ENCODE assay signal across 20 mouse cellular contexts in genomic region chr12:17552949-17553348, GRCm38 (mm10). TPM values are rescaled to one million over a fixed set of nuclear protein-coding genes. Genes with fewer than 3 reads are reported as not detected.
DNase-seq lines count a peak whose midpoint lies in the region; ATAC-seq and TF ChIP-seq lines count a peak whose summit lies in the region.
"Had no signal": no experiment of that assay in that cellular context is flagged by ENCODE, and none has a peak within 500 bp of the region (broad histone marks: within the 10 kb centered on the region; RNA-seq: fewer than 3 reads in every experiment).

No protein-coding gene starts in this region.

- no peaks in the 10 kb centered on the region for H3K27me3 ChIP-seq in hindbrain, embryonic 12.5 days
- H3K27me3 ChIP-seq in hindbrain, embryonic 16.5 days (replicated peaks; ENCODE audit: control insufficient read depth, insufficient read depth, low read length) = no peaks in the 10 kb centered on the region
- peaks cover 7% of the 10 kb centered on the region; the same call in 1 of the 2 replicates for H3K27me3 ChIP-seq in liver, embryonic 13.5 days
- no peaks in the 10 kb centered on the region for H3K27me3 ChIP-seq in hindbrain, postnatal 0 days (ENCODE audit: insufficient read depth, low read length)
- H3K27me3 ChIP-seq: embryonic facial prominence, embryonic 13.5 days; forebrain, embryonic 12.5 days; heart, embryonic 15.5 days; hindbrain, embryonic 15.5 days; limb, embryonic 12.5 days; neural tube, embryonic 15.5 days had no signal

- intact Hi-C loops in left cerebral cortex, adult 2 months (cut with DNase I) = no loop called here

- peaks cover 38% of the 10 kb centered on the region for H3K36me3 ChIP-seq in hindbrain, embryonic 12.5 days
- H3K36me3 ChIP-seq in hindbrain, embryonic 16.5 days (ENCODE audit: control insufficient read depth, insufficient read depth, low read length) = peaks cover 15% of the 10 kb centered on the region
- peaks cover 27% of the 10 kb centered on the region for H3K36me3 ChIP-seq in ES-E14 (ENCODE audit: control insufficient read depth, insufficient read depth, low read length, poor library complexity, severe bottlenecking)
- H3K36me3 ChIP-seq in liver, embryonic 13.5 days = peaks cover 42% of the 10 kb centered on the region
- H3K36me3 ChIP-seq in hindbrain, postnatal 0 days (ENCODE audit: insufficient read depth, low read length) = peaks cover 22% of the 10 kb centered on the region; the same call in 1 of the 2 replicates

- no peak overlapping the region for H3K4me2 ChIP-seq in hindbrain, embryonic 12.5 days (replicated peaks)
- no peak overlapping the region for H3K4me2 ChIP-seq in hindbrain, embryonic 16.5 days (ENCODE audit: low read length)
- H3K4me2 ChIP-seq in liver, embryonic 13.5 days = no peak overlapping the region
- no peak overlapping the region for H3K4me2 ChIP-seq in hindbrain, postnatal 0 days (ENCODE audit: low read depth, low read length)
- H3K4me2 ChIP-seq: embryonic facial prominence, embryonic 13.5 days; forebrain, embryonic 12.5 days; heart, embryonic 15.5 days; hindbrain, embryonic 15.5 days; limb, embryonic 12.5 days; neural tube, embryonic 15.5 days had no signal

- peak; percentile 28 for DNase-seq in A20 (ENCODE audit: low read depth, low spot score)
- DNase-seq in ES-E14 (ENCODE audit: low read depth, low spot score) = no peak
- DNase-seq in liver, embryonic 13.5 days = no peak
- DNase-seq in testis, postnatal 14 days (ENCODE audit: low spot score) = no peak
- no peak for DNase-seq in hindbrain, postnatal 0 days (ENCODE audit: low spot score)
- DNase-seq in left cerebral cortex, adult 2 months (ENCODE audit: extremely low spot score in 1 of 2, low spot score in 2 of 2) = no peak
- DNase-seq: cerebellum, adult 11-12 months; retina, postnatal 1 day; thymus, postnatal 25 days had no signal

- in situ Hi-C loops in ES-E14 (cut with MboI; ENCODE audit: low sequenced_read_pairs in 2 of 2, unreplicated experiment in 2 of 2) = loop anchor here in 1 of 2 experiments (5.0 kb wide), 1 partner anchor 254 kb away; no protein-coding TSS in a partner anchor

- H3K9ac ChIP-seq in hindbrain, embryonic 12.5 days = no peak overlapping the region
- no peak overlapping the region for H3K9ac ChIP-seq in hindbrain, embryonic 16.5 days (ENCODE audit: low read depth, low read length)
- H3K9ac ChIP-seq in ES-E14 (ENCODE audit: insufficient read depth, low read depth, low read length, poor library complexity, severe bottlenecking) = no peak overlapping the region
- peak overlapping the region; percentile 2; the same call in 1 of the 2 replicates for H3K9ac ChIP-seq in liver, embryonic 13.5 days
- H3K9ac ChIP-seq in hindbrain, postnatal 0 days (replicated peaks; ENCODE audit: low read length) = no peak overlapping the region
- H3K9ac ChIP-seq: embryonic facial prominence, embryonic 13.5 days; forebrain, embryonic 12.5 days; heart, embryonic 15.5 days; hindbrain, embryonic 15.5 days; limb, embryonic 12.5 days; neural tube, embryonic 15.5 days had no signal

- 0 out of 2 replicates have a peak overlapping the region, but pooled peaks have one; percentile 1 for H3K27ac ChIP-seq in hindbrain, embryonic 12.5 days
- H3K27ac ChIP-seq in hindbrain, embryonic 16.5 days (ENCODE audit: low read depth, low read length) = no peak overlapping the region
- H3K27ac ChIP-seq in ES-E14 (ENCODE audit: insufficient read depth, low read depth, low read length, poor library complexity, severe bottlenecking) = peak overlapping the region; percentile 2; the same call in 1 of the 2 replicates
- peak overlapping the region; percentile 78 for H3K27ac ChIP-seq in liver, embryonic 13.5 days
- no peak overlapping the region for H3K27ac ChIP-seq in hindbrain, postnatal 0 days
- no peak overlapping the region for H3K27ac ChIP-seq in left cerebral cortex, adult 2 months
- H3K27ac ChIP-seq: embryonic facial prominence, embryonic 13.5 days; forebrain, embryonic 12.5 days; heart, embryonic 15.5 days; hindbrain, embryonic 15.5 days; layer of hippocampus, adult 2 months; limb, embryonic 12.5 days; midbrain, embryonic 10.5 days; neural tube, embryonic 15.5 days had no signal

- WGBS in hindbrain, embryonic 12.5 days = 80% methylated on average over 2 of the region's 2 CpGs
- 85% methylated on average over 2 of the region's 2 CpGs for WGBS in hindbrain, embryonic 16.5 days
- 45% methylated on average over 2 of the region's 2 CpGs for WGBS in liver, embryonic 13.5 days (ENCODE audit: insufficient replicate concordance)
- 82% methylated on average over 2 of the region's 2 CpGs for WGBS in hindbrain, postnatal 0 days

- ATAC-seq in hindbrain, embryonic 12.5 days (ENCODE audit: low FRiP score) = no peak
- no peak for ATAC-seq in hindbrain, embryonic 16.5 days
- peak; percentile 41 for ATAC-seq in liver, embryonic 13.5 days (ENCODE audit: low read depth)
- no peak for ATAC-seq in hindbrain, postnatal 0 days

- no peaks in the 10 kb centered on the region for H3K9me3 ChIP-seq in hindbrain, embryonic 12.5 days (replicated peaks)
- H3K9me3 ChIP-seq in hindbrain, embryonic 16.5 days (ENCODE audit: control insufficient read depth, low read length) = no peaks in the 10 kb centered on the region
- no peaks in the 10 kb centered on the region for H3K9me3 ChIP-seq in ES-E14 (ENCODE audit: control insufficient read depth, insufficient read depth, low read depth, low read length)
- no peaks in the 10 kb centered on the region for H3K9me3 ChIP-seq in liver, embryonic 13.5 days (replicated peaks)
- H3K9me3 ChIP-seq in hindbrain, postnatal 0 days (ENCODE audit: low read length) = no peaks in the 10 kb centered on the region
- H3K9me3 ChIP-seq: embryonic facial prominence, embryonic 13.5 days; forebrain, embryonic 12.5 days; G1E; heart, embryonic 15.5 days; hindbrain, embryonic 15.5 days; limb, embryonic 12.5 days; midbrain, embryonic 10.5 days; neural tube, embryonic 15.5 days had no signal

- TF ChIP-seq CTCF in hindbrain, postnatal 0 days (IDR thresholded peaks at IDR 0.05; ENCODE audit: low read depth) = no peak
- no peak for TF ChIP-seq CTCF in left cerebral cortex, adult 2 months (IDR thresholded peaks at IDR 0.05)

- peaks cover 11% of the 10 kb centered on the region for H3K4me1 ChIP-seq in hindbrain, embryonic 12.5 days
- peaks cover 16% of the 10 kb centered on the region for H3K4me1 ChIP-seq in hindbrain, embryonic 16.5 days (ENCODE audit: control insufficient read depth, insufficient read depth, low read depth, low read length)
- peaks cover 0 to 20% of the 10 kb centered on the region in 2 experiments; a peak in 3 of 4 replicates for H3K4me1 ChIP-seq in ES-E14 (ENCODE audit: control insufficient read depth in 2 of 2, insufficient read depth in 2 of 2, low read length in 2 of 2, poor library complexity in 1 of 2)
- H3K4me1 ChIP-seq in liver, embryonic 13.5 days (replicated peaks) = peaks cover 61% of the 10 kb centered on the region
- peaks cover 10% of the 10 kb centered on the region for H3K4me1 ChIP-seq in hindbrain, postnatal 0 days (ENCODE audit: insufficient read depth, low read length)

- no peak overlapping the region for H3K4me3 ChIP-seq in hindbrain, embryonic 12.5 days
- no peak overlapping the region for H3K4me3 ChIP-seq in hindbrain, embryonic 16.5 days (ENCODE audit: low read length)
- no peak overlapping the region for H3K4me3 ChIP-seq in ES-E14 (ENCODE audit: insufficient read depth in 1 of 2, low read depth in 1 of 2, low read length in 2 of 2, poor library complexity in 1 of 2, severe bottlenecking in 1 of 2)
- no peak overlapping the region for H3K4me3 ChIP-seq in liver, embryonic 13.5 days (replicated peaks)
- no peak overlapping the region for H3K4me3 ChIP-seq in hindbrain, postnatal 0 days (ENCODE audit: low read length)
- no peak overlapping the region for H3K4me3 ChIP-seq in left cerebral cortex, adult 2 months
- H3K4me3 ChIP-seq: embryonic facial prominence, embryonic 13.5 days; forebrain, embryonic 12.5 days; heart, embryonic 15.5 days; hindbrain, embryonic 15.5 days; layer of hippocampus, adult 2 months; limb, embryonic 12.5 days; midbrain, embryonic 10.5 days; neural tube, embryonic 15.5 days had no signal

TF ChIP-seq in ES-E14, 5 proteins besides CTCF, POLR2A, EP300 and RAD21:
- no peak for TF ChIP-seq ZC3H11A (IDR thresholded peaks at IDR 0.05; ENCODE audit: borderline replicate concordance, low read depth, low read length)
- TF ChIP-seq ZNF384 (IDR thresholded peaks at IDR 0.05; ENCODE audit: low read depth, low read length) = no peak
- TF ChIP-seq HCFC1 (IDR thresholded peaks at IDR 0.05; ENCODE audit: borderline replicate concordance, insufficient read depth, low read length) = no peak
- TF ChIP-seq CHD2 (IDR thresholded peaks at IDR 0.05; ENCODE audit: low read depth, low read length) = no peak
- TF ChIP-seq MAFK (IDR thresholded peaks at IDR 0.05; ENCODE audit: insufficient read depth, low read depth, low read length) = no peak

RNA-seq across cellular contexts. Expression of gene Odc1, which starts 8.4 kb away (rescaled TPM):
- 237 and 240 TPM in 2 replicates for polyA plus RNA-seq in hindbrain, embryonic 12.5 days (2016; fragmentation: Nextera tagmentation; extraction: Ambion mirVana)
- 116 and 124 TPM in 2 replicates for polyA plus RNA-seq in hindbrain, embryonic 16.5 days (2015; fragmentation: Nextera tagmentation; extraction: Ambion mirVana)
- total RNA-seq in ES-E14 (2012; rRNA removed) = 822 and 869 TPM in 2 replicates
- 465 and 535 TPM in 2 replicates for polyA plus RNA-seq in liver, embryonic 13.5 days (2015; fragmentation: Nextera tagmentation; extraction: Ambion mirVana)
- total RNA-seq in hindbrain, postnatal 0 days (2014; rRNA removed) = 193 and 214 TPM in 2 replicates
- 119 and 122 TPM in 2 replicates for polyA plus RNA-seq in hindbrain, postnatal 0 days (2015; fragmentation: Nextera tagmentation; extraction: Ambion mirVana)
- total RNA-seq in left cerebral cortex, adult 2 months (2021) = 10 to 100 TPM; 67.2 to 68.6 TPM

Comparison
In these comparisons a context has a peak if more than half of its experiments do, and no peak if none do; other contexts are left out.
1. H3K27ac ChIP-seq: peak in hindbrain, embryonic 12.5 days (single experiment), ES-E14 (single experiment) and liver, embryonic 13.5 days (single experiment); none in hindbrain, embryonic 16.5 days (single experiment), hindbrain, postnatal 0 days (single experiment) and left cerebral cortex, adult 2 months (single experiment).